In the genomic region with DNA sequence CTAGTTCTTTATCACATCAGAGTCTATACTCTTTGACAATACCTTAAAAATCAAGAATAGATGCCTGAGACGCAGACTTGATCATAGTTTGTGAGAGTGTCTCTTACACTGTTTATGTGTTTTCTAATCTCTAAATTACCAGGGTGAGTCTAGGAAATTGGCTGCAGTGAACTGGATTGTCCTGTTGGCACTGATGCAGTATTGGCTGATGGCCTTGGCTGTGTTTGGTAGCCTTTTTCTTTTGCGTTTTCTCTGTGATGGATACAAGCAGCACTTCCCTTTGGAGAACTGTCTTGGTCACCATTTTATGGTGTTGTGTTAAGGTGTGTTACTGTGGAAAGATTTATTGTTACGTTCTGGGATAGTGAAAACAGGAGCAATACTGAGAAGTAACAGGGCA, we compare ENCODE assay signal across 13 mouse cellular contexts.
"Had no signal": no experiment of that assay in that cellular context is flagged by ENCODE, and none has a peak within 500 bp of the region (broad histone marks: within the 10 kb centered on the region; RNA-seq: fewer than 3 reads in every experiment).

No protein-coding gene starts in this region.

- DNase-seq: kidney, adult 9 months; kidney, postnatal 36 days; liver, embryonic 13.5 days; liver, postnatal 0 days; right cerebral cortex, adult 18-20 months; right cerebral cortex, postnatal 25 days; thymus, postnatal 4 days had no signal

- ATAC-seq: liver, postnatal 0 days; midbrain, embryonic 13.5 days had no signal

- H3K36me3 ChIP-seq: midbrain, embryonic 13.5 days; neural tube, embryonic 15.5 days had no signal

- H3K27ac ChIP-seq: kidney, postnatal 0 days; limb, embryonic 10.5 days; liver, embryonic 13.5 days; lung, embryonic 15.5 days; midbrain, embryonic 13.5 days; neural tube, embryonic 15.5 days had no signal

- H3K4me1 ChIP-seq: limb, embryonic 10.5 days; lung, embryonic 15.5 days had no signal

- H3K4me2 ChIP-seq: liver, embryonic 13.5 days; lung, embryonic 15.5 days; midbrain, embryonic 13.5 days; neural tube, embryonic 15.5 days had no signal

- H3K27me3 ChIP-seq: liver, embryonic 13.5 days; lung, embryonic 15.5 days; midbrain, embryonic 13.5 days; neural tube, embryonic 15.5 days had no signal

- H3K4me3 ChIP-seq: limb, embryonic 10.5 days; liver, embryonic 13.5 days; lung, embryonic 15.5 days; midbrain, embryonic 13.5 days; myocyte; neural tube, embryonic 15.5 days had no signal

- H3K9me3 ChIP-seq: limb, embryonic 10.5 days; liver, embryonic 13.5 days; lung, embryonic 15.5 days; midbrain, embryonic 13.5 days; neural tube, embryonic 15.5 days had no signal

- H3K9ac ChIP-seq: liver, embryonic 13.5 days; liver, postnatal 0 days; lung, embryonic 15.5 days; midbrain, embryonic 13.5 days; neural tube, embryonic 15.5 days had no signal
